13 mouse cellular contexts compared by ENCODE assay signal in the genomic region with DNA sequence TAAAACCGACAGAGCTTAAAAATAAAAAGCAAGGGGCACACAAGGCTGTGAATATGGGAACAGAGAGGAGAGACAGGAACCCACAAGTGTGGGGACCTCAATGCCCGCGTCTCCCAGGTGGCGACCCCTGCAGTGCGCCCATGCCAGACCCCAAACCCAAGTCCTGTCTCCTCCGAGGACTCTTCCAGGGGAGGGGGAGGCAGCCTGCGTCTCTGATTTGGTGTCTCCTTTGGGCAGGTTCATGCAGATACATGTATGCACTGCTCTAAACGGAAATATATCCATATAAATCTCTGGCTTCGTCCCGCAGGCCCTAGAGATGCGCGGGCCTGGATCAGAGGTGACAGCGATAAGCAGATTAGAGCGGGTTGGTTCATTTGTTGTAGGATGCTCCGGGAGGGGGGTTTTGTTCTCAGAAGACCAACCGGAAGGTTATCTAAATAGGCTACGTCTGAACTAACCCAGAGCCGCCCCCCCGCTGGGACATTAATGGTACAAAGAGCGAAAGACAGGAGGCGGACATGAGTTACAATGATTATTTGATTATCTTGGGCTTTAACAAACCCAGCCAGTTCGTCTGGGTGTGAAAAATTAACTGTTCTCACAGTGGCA.
DNase-seq lines count a peak whose midpoint lies in the region; ATAC-seq and TF ChIP-seq lines count a peak whose summit lies in the region.
"Had no signal": no experiment of that assay in that cellular context is flagged by ENCODE, and none has a peak within 500 bp of the region (broad histone marks: within the 10 kb centered on the region; RNA-seq: fewer than 3 reads in every experiment).

No protein-coding gene starts in this region.

- H3K4me1 ChIP-seq in liver, embryonic 11.5 days (replicated peaks; ENCODE audit: control insufficient read depth, insufficient read depth, low read length) = peaks cover 9% of the 10 kb centered on the region
- no peaks in the 10 kb centered on the region for H3K4me1 ChIP-seq in liver, postnatal 0 days (ENCODE audit: insufficient read depth)
- peaks cover 51% of the 10 kb centered on the region for H3K4me1 ChIP-seq in hindbrain, embryonic 10.5 days (replicated peaks)
- H3K4me1 ChIP-seq in midbrain, embryonic 12.5 days = peaks cover 36% of the 10 kb centered on the region
- no peaks in the 10 kb centered on the region for H3K4me1 ChIP-seq in intestine, embryonic 16.5 days (ENCODE audit: control insufficient read depth, insufficient read depth, low read length)

- no peaks in the 10 kb centered on the region for H3K9me3 ChIP-seq in liver, embryonic 11.5 days (ENCODE audit: control insufficient read depth, low read length)
- no peaks in the 10 kb centered on the region for H3K9me3 ChIP-seq in liver, postnatal 0 days (ENCODE audit: low read length)
- no peaks in the 10 kb centered on the region for H3K9me3 ChIP-seq in hindbrain, embryonic 10.5 days
- no peaks in the 10 kb centered on the region for H3K9me3 ChIP-seq in midbrain, embryonic 12.5 days
- no peaks in the 10 kb centered on the region for H3K9me3 ChIP-seq in intestine, embryonic 16.5 days (ENCODE audit: control insufficient read depth, low read length)
- H3K9me3 ChIP-seq: G1E; heart, embryonic 15.5 days had no signal

- DNase-seq in liver, embryonic 11.5 days (ENCODE audit: low spot score) = no peak
- no peak for DNase-seq in liver, postnatal 0 days
- DNase-seq in hindbrain, embryonic 10.5 days (ENCODE audit: low spot score) = no peak
- DNase-seq in layer of hippocampus, postnatal 36 days = no peak
- DNase-seq in adrenal gland, adult 18-20 months (ENCODE audit: low spot score in 2 of 2) = no peak
- DNase-seq: adrenal gland, postnatal 10 days; kidney, postnatal 10 days; thymus, postnatal 14 days had no signal

- no peak overlapping the region for H3K27ac ChIP-seq in liver, embryonic 11.5 days (ENCODE audit: low read depth, low read length)
- H3K27ac ChIP-seq in liver, postnatal 0 days (ENCODE audit: low read depth) = no peak overlapping the region
- H3K27ac ChIP-seq in hindbrain, embryonic 10.5 days = peak overlapping the region; percentile 40; the same call in 1 of the 2 replicates
- peak overlapping the region; percentile 72 for H3K27ac ChIP-seq in midbrain, embryonic 12.5 days (replicated peaks)
- no peak overlapping the region for H3K27ac ChIP-seq in intestine, embryonic 16.5 days (ENCODE audit: low read length)
- H3K27ac ChIP-seq: heart, embryonic 15.5 days had no signal

- H3K27me3 ChIP-seq in liver, embryonic 11.5 days (replicated peaks; ENCODE audit: control insufficient read depth, insufficient read depth, low read length) = peaks cover 71% of the 10 kb centered on the region
- H3K27me3 ChIP-seq in liver, postnatal 0 days (ENCODE audit: insufficient read depth, low read length) = peaks cover 52% of the 10 kb centered on the region
- H3K27me3 ChIP-seq in hindbrain, embryonic 10.5 days (ENCODE audit: insufficient read depth, poor library complexity, severe bottlenecking) = peaks cover 96% of the 10 kb centered on the region
- H3K27me3 ChIP-seq in midbrain, embryonic 12.5 days = peaks cover 87% of the 10 kb centered on the region
- H3K27me3 ChIP-seq in intestine, embryonic 16.5 days (replicated peaks; ENCODE audit: control insufficient read depth, insufficient read depth, low read length) = peaks cover 23% of the 10 kb centered on the region

- TF ChIP-seq CTCF in liver, postnatal 0 days (IDR thresholded peaks at IDR 0.05; ENCODE audit: low read depth) = no peak

- WGBS in liver, embryonic 11.5 days = 4% methylated on average over 22 of the region's 22 CpGs
- WGBS in liver, postnatal 0 days (ENCODE audit: insufficient replicate concordance) = 4% methylated on average over 22 of the region's 22 CpGs
- 3% methylated on average over 22 of the region's 22 CpGs for WGBS in hindbrain, embryonic 10.5 days
- WGBS in midbrain, embryonic 12.5 days = 2% methylated on average over 22 of the region's 22 CpGs
- 8% methylated on average over 22 of the region's 22 CpGs for WGBS in intestine, embryonic 16.5 days

- no peak for TF ChIP-seq EP300 in liver, postnatal 0 days (IDR thresholded peaks at IDR 0.05; ENCODE audit: low read depth)

- H3K4me2 ChIP-seq in liver, embryonic 11.5 days = peak overlapping the region; percentile 25; the same call in 1 of the 2 replicates
- H3K4me2 ChIP-seq in liver, postnatal 0 days (ENCODE audit: low read depth, low read length) = no peak overlapping the region
- peak overlapping the region; percentile 35 for H3K4me2 ChIP-seq in midbrain, embryonic 12.5 days (replicated peaks)
- no peak overlapping the region for H3K4me2 ChIP-seq in intestine, embryonic 16.5 days (ENCODE audit: low read depth, low read length)
- H3K4me2 ChIP-seq: heart, embryonic 15.5 days had no signal

- ATAC-seq in liver, embryonic 11.5 days (replicated peaks; ENCODE audit: low FRiP score) = no peak
- no peak for ATAC-seq in liver, postnatal 0 days
- peak; percentile 14; the same call in 1 of the 2 replicates for ATAC-seq in midbrain, embryonic 12.5 days (ENCODE audit: low FRiP score, low read depth)
- no peak for ATAC-seq in intestine, embryonic 16.5 days
- ATAC-seq: lung, postnatal 0 days had no signal

- no peak overlapping the region for H3K9ac ChIP-seq in liver, embryonic 11.5 days (ENCODE audit: low read depth, low read length)
- H3K9ac ChIP-seq in liver, postnatal 0 days (replicated peaks) = no peak overlapping the region
- no peak overlapping the region for H3K9ac ChIP-seq in midbrain, embryonic 12.5 days (replicated peaks)
- H3K9ac ChIP-seq in intestine, embryonic 16.5 days (ENCODE audit: low read depth, low read length) = no peak overlapping the region
- H3K9ac ChIP-seq: heart, embryonic 15.5 days had no signal

- H3K36me3 ChIP-seq in liver, embryonic 11.5 days (ENCODE audit: control insufficient read depth, insufficient read depth, low read length) = no peaks in the 10 kb centered on the region
- no peaks in the 10 kb centered on the region for H3K36me3 ChIP-seq in liver, postnatal 0 days (replicated peaks; ENCODE audit: insufficient read depth, low read length)
- no peaks in the 10 kb centered on the region for H3K36me3 ChIP-seq in hindbrain, embryonic 10.5 days
- no peaks in the 10 kb centered on the region for H3K36me3 ChIP-seq in midbrain, embryonic 12.5 days
- H3K36me3 ChIP-seq in intestine, embryonic 16.5 days (ENCODE audit: control insufficient read depth, insufficient read depth, low read length) = no peaks in the 10 kb centered on the region
- H3K36me3 ChIP-seq: G1E; heart, embryonic 15.5 days had no signal

- no peak overlapping the region for H3K4me3 ChIP-seq in liver, embryonic 11.5 days (ENCODE audit: low read depth, low read length)
- no peak overlapping the region for H3K4me3 ChIP-seq in liver, postnatal 0 days (ENCODE audit: low read depth, low read length)
- H3K4me3 ChIP-seq in hindbrain, embryonic 10.5 days = peak overlapping the region; percentile 36
- H3K4me3 ChIP-seq in midbrain, embryonic 12.5 days = 0 out of 2 replicates have a peak overlapping the region, but pooled peaks have one; percentile 2
- no peak overlapping the region for H3K4me3 ChIP-seq in intestine, embryonic 16.5 days (ENCODE audit: low read length)
- H3K4me3 ChIP-seq: heart, embryonic 15.5 days had no signal

Comparison
In these comparisons a context has a peak if more than half of its experiments do, and no peak if none do; other contexts are left out.
1. H3K4me2 ChIP-seq: peak in liver, embryonic 11.5 days (single experiment) and midbrain, embryonic 12.5 days (single experiment); none in liver, postnatal 0 days (single experiment) and intestine, embryonic 16.5 days (single experiment).
2. H3K27ac ChIP-seq: peak in hindbrain, embryonic 10.5 days (single experiment) and midbrain, embryonic 12.5 days (single experiment); none in liver, embryonic 11.5 days (single experiment), liver, postnatal 0 days (single experiment) and intestine, embryonic 16.5 days (single experiment).
3. H3K4me3 ChIP-seq: peak in hindbrain, embryonic 10.5 days (single experiment) and midbrain, embryonic 12.5 days (single experiment); none in liver, embryonic 11.5 days (single experiment), liver, postnatal 0 days (single experiment) and intestine, embryonic 16.5 days (single experiment).